8 mouse cellular contexts compared by ENCODE assay signal in the genomic region with DNA sequence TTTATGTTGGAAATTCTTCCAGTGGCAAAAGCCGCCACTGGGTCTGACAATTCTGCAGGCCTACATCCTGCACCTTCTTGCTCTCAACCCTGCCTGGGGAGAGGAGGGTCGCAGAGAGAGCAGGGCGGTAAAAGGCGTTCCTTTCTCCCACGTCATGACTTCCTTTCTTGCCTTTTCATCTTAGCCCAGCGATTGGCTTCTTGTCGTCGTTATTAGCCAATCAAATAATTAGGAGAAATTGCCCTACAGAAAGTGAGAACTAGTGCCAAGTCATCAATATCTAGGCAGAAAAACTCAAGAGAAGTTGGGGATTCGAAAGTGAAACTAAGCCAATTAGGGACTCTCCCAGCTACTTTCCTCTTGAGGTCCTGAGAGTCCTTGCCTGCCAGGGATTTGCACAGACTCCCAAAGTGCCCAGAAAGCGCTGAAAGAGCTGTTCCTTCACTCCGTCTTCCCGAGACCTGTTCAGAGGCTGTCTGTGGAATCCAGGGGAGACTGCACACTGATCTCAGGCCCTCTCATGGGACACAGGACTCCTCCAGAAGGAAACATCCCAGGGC. TPM values are rescaled to one million over a fixed set of nuclear protein-coding genes. Genes with fewer than 3 reads are reported as not detected.
DNase-seq lines count a peak whose midpoint lies in the region; ATAC-seq and TF ChIP-seq lines count a peak whose summit lies in the region.
"Not testable (repeated sequence)": the region's sequence is repeated elsewhere in the genome, so short reads cannot be mapped to it uniquely, and the experiment has no call there.

A gene (minus strand): TSS at position 138 of the 560 bp plus-strand sequence.
A gene (plus strand): TSS at position 352 of the 560 bp plus-strand sequence.

- H3K27me3 ChIP-seq in forebrain, postnatal 0 days (ENCODE audit: insufficient read depth, low read length); hindbrain, embryonic 11.5 days (ENCODE audit: control insufficient read depth, insufficient read depth, low read length); lung, embryonic 15.5 days: not testable (repeated sequence)

- peak within 1 kb of the TSS; percentile 35 for H3K4me3 ChIP-seq in forebrain, postnatal 0 days (ENCODE audit: low read depth, low read length)
- H3K4me3 ChIP-seq in hindbrain, embryonic 11.5 days (ENCODE audit: low read depth, low read length), result peak within 1 kb of the TSS; percentile 25
- H3K4me3 ChIP-seq in lung, embryonic 15.5 days, result peak within 1 kb of the TSS; percentile 39

- peak within 1 kb of the TSS; percentile 65 for H3K4me2 ChIP-seq in forebrain, postnatal 0 days (ENCODE audit: low read depth)
- peak within 1 kb of the TSS; percentile 65 for H3K4me2 ChIP-seq in hindbrain, embryonic 11.5 days (replicated peaks; ENCODE audit: low read depth, low read length)
- peak within 1 kb of the TSS; percentile 81 for H3K4me2 ChIP-seq in lung, embryonic 15.5 days

- under 1% methylated on average over 12 of the region's 12 CpGs for WGBS in forebrain, postnatal 0 days
- WGBS in hindbrain, embryonic 11.5 days, result under 1% methylated on average over 12 of the region's 12 CpGs
- 2% methylated on average over 12 of the region's 12 CpGs for WGBS in lung, embryonic 15.5 days

- H3K9me3 ChIP-seq in forebrain, postnatal 0 days (ENCODE audit: low read length); hindbrain, embryonic 11.5 days (ENCODE audit: control insufficient read depth, low read length); lung, embryonic 15.5 days: not testable (repeated sequence)

- H3K9ac ChIP-seq in forebrain, postnatal 0 days, result peak within 1 kb of the TSS; percentile 37
- H3K9ac ChIP-seq in hindbrain, embryonic 11.5 days (ENCODE audit: low read depth, low read length), result 0 out of 2 replicates have a peak within 1 kb of the TSS, but pooled peaks have one; percentile 15
- H3K9ac ChIP-seq in lung, embryonic 15.5 days, result peak within 1 kb of the TSS; percentile 48

- DNase-seq in MEL-GATA-1-ER (ENCODE audit: extremely low read depth, low read depth), result peak; percentile 99
- DNase-seq in cerebellum, adult 8-10 months, result peak; percentile 62
- DNase-seq in forebrain, postnatal 0 days, result peak; percentile 82
- DNase-seq in hindbrain, embryonic 11.5 days (ENCODE audit: low spot score), result peak; percentile 70
- peak; percentile 89 for DNase-seq in layer of hippocampus, adult 9-10 months (ENCODE audit: low spot score)
- DNase-seq in thymus, postnatal 14 days, result peak; percentile 85

- H3K36me3 ChIP-seq in forebrain, postnatal 0 days (ENCODE audit: insufficient read depth); hindbrain, embryonic 11.5 days (ENCODE audit: control insufficient read depth, insufficient read depth, low read length); lung, embryonic 15.5 days: not testable (repeated sequence)

- not testable (repeated sequence) for TF ChIP-seq CTCF in forebrain, postnatal 0 days (IDR thresholded peaks at IDR 0.05; ENCODE audit: low read depth)

- not testable (repeated sequence) for H3K27ac ChIP-seq in forebrain, postnatal 0 days (ENCODE audit: low read depth, low read length); hindbrain, embryonic 11.5 days (ENCODE audit: low read depth, low read length)
- peak within 1 kb of the TSS; percentile 50; the same call in 1 of the 2 replicates for H3K27ac ChIP-seq in lung, embryonic 15.5 days

- H3K4me1 ChIP-seq in forebrain, postnatal 0 days (ENCODE audit: insufficient read depth); hindbrain, embryonic 11.5 days (replicated peaks; ENCODE audit: control insufficient read depth, insufficient read depth, low read length); lung, embryonic 15.5 days: not testable (repeated sequence)

- peak; percentile 96 for ATAC-seq in forebrain, postnatal 0 days
- ATAC-seq in hindbrain, embryonic 11.5 days (ENCODE audit: low FRiP score), result peak; percentile 94
- ATAC-seq in lung, embryonic 15.5 days (ENCODE audit: borderline replicate concordance, extremely low read depth, low FRiP score, low TSS enrichment), result peak; percentile 97
- ATAC-seq in neutrophil, adult 5-6 weeks (ENCODE audit: extremely low read depth, insufficient number of reproducible peaks, low FRiP score, poor library complexity, severe bottlenecking), result peak; percentile 93

RNA-seq across cellular contexts. Expression of the first gene that starts in this region (rescaled TPM):
- 10.3 and 13.1 TPM in 2 replicates for total RNA-seq in forebrain, postnatal 0 days (2014; rRNA removed)
- 6.2 and 6.5 TPM in 2 replicates for polyA plus RNA-seq in forebrain, postnatal 0 days (2015; fragmentation: Nextera tagmentation; extraction: Ambion mirVana)
- polyA plus RNA-seq in hindbrain, embryonic 11.5 days (2014; fragmentation: Nextera tagmentation; extraction: Ambion mirVana), result 7.0 and 8.3 TPM in 2 replicates
- 16.1 and 18.4 TPM in 2 replicates for polyA plus RNA-seq in lung, embryonic 15.5 days (2015; fragmentation: Nextera tagmentation; extraction: Ambion mirVana)
- total RNA-seq in neutrophil, adult 5-6 weeks (2017), result 101 and 107 TPM in 2 replicates

RNA-seq across cellular contexts. Expression of the second gene that starts in this region (rescaled TPM):
- total RNA-seq in forebrain, postnatal 0 days (2014; rRNA removed), result 0.31 TPM in 1 of 2 replicates, not detected in the other
- not detected in 2 replicates for polyA plus RNA-seq in forebrain, postnatal 0 days (2015; fragmentation: Nextera tagmentation; extraction: Ambion mirVana)
- not detected in 2 replicates for polyA plus RNA-seq in hindbrain, embryonic 11.5 days (2014; fragmentation: Nextera tagmentation; extraction: Ambion mirVana)
- not detected in 2 replicates for polyA plus RNA-seq in lung, embryonic 15.5 days (2015; fragmentation: Nextera tagmentation; extraction: Ambion mirVana)
- not detected in 2 replicates for total RNA-seq in neutrophil, adult 5-6 weeks (2017)
